Mouse (Mus musculus): ENCODE data around the gene Tbc1d13.
"Not testable (repeated sequence)": the region's sequence is repeated elsewhere in the genome, so short reads cannot be mapped to it uniquely, and the experiment has no call there.

Tbc1d13 gene

DNA sequence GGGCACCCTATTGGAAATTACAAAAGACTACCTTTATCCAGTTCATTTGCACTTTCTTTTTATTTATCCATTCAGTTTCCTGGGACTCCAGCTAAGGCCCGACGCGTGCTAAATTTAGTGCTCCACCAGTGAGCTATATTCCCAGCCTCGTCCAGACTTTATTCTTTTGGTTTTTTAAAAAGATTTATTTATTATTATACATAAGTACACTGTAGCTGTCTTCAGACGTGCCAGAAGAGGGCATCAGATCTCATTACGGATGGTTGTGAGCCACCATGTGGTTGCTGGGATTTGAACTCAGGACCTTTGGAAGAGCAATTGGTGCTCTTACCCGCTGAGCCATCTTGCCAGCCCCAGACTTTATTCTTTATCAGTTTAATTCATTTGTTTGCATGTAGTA, 45.2 kb downstream of the Tbc1d13 start:
- not testable (repeated sequence) for DNase-seq (ENCODE audit: low spot score)

DNA sequence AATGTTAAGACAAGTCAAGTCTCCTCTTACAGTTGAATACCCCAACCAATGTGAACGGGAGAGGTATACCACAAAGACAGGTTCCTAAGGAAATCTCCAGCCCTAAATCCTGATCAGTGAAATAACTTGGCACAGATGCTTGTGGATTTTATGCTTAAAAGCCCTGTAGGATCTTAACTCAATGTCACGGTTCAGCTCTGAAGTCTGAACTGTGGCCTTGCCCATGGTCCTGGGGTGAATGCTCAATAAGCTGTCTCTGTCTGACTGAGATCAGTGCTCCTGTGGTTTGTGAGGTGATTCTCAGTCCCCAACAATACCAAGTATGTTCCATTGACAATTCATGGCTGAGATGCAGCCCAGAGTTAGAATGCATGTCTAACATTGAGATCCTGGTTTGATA, 48.9 kb downstream of the Tbc1d13 start:
- no peak for DNase-seq (ENCODE audit: low spot score)

DNA sequence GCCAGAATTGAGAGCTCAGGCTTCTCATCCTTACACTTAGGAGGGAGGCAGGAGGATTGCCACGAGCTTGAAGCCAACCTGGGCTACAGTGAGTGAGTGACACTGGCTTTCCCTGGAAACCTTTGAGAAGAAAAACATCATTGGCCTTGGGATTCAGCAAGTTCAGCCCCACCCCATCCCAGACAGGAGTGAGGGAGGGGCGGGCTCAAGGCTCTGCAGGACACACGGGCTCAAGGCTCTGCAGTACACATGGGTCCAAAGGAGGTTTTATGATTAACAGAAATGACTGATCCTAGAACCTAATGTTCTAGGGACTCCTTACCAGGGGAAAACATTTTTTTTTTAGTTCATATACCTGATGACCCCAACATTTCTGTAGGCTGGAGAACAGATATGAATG, 50.2 kb downstream of the Tbc1d13 start:
- no peak for DNase-seq (ENCODE audit: low spot score)

DNA sequence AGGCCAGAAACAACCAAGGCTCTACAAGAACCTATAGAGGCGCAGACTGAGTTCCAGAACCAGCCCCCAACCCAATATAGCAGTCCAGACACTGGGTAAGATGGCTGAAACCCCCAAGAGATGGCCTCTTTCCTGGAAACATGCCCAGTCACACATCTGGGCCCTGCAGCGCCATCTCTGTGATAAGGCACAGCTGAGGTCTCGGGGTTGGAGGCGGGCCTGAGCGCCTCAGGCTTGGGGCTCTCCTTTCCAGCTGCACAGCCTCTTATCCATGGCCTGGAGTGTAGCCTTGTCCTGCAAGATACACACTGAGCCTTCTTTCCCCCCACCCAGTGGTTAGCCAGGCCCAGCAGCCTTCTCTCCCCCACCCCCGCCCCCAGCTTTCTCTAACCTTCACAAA, 51.7 kb downstream of the Tbc1d13 start:
- DNase-seq (ENCODE audit: low spot score), result peak; percentile 76

DNA sequence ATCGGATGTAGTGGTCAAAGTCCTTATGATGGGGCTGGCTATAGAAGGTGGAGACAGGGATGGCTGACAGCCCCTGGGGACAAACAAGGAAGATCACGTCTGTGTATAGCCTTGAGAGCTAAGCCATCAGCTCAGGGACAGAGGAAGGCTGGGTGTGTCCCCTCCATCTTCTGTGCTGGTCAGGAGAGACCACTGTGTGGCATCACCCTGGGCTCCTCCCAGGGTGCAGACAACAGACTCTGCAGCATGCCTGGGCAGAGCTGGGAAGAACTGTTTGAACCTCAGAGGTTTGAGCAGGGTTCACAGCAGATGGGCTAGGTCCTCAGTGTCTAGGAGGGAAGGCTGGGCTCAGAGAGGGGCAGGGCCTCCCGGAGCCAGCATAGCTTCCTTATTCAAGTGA, 52.1 kb downstream of the Tbc1d13 start:
- DNase-seq (ENCODE audit: low spot score), result no peak

DNA sequence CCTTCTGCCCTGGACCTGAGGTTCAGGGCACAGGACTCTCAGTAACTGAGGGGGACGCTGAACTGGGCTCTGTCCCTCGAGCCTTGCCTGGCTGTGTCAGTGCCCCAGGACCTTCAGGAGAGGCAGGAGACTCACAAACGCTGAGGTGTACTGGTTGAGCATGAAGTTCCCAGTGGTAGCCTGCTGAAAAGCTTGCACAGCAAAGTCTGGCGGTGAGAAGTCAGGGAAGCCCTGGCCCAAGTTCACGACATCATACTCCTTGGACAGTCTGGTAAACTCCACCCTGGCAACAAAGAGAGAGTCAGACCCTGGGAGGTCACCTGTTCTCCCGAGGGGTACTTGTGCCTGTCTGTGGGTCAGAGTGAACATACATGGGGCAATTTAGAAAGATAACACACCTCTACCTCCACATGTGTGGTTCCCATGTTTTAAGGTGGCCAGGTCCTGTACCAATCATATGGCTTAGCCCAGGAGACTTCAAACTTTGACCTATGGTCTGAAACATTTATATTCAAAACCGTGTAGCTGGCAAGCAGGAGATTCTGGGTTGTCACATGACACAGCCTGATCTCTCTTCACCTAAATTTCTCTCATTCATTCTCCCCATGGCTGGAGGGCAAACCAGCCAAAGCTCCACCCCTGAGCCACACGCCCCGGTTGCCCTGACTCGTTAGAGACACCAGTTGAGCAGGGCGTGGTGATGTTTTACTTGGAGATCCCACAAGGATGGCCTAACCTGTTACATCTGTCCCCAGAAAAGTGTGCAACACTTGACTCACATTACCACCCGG, 58.4 kb downstream of the Tbc1d13 start:
- no peak for DNase-seq (ENCODE audit: low spot score)

DNA sequence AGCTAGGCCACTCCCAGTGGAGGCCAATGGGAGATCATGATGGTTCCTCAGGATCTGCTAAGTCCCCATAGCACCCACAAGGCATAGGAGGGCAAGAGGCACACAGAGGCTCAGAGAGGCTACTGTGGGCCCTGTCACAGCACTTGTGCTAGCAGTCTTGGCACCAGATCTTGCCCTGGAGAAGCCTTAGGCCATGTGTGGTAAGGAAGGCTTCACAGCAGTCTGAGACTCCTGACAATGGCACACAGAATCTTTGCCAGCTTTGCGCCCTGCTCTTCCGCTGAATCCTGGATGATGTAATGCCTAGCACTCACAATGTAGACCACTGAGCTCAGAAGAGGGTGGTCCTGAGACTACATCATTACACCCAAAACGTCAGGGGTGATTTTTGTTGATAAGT, 61.1 kb downstream of the Tbc1d13 start:
- DNase-seq (ENCODE audit: low spot score), result no peak

DNA sequence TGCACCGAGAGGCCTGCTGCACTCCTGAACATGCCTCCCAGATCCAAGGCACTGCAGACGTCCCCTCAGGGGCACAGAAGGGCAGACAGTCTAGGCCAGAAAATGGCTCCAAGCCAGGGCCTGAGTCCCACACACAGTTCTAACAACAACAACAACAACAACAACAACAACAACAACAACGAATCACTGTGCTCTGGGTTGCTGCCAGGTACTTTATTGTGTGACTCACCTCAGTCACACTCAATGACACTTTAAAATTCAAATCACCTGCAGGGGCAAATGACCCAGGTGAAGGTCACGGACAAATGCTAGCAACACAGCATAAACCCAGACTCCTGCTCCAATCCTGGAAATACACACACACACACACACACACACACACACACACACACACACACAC, 64.5 kb downstream of the Tbc1d13 start:
- no peak for DNase-seq (ENCODE audit: low spot score)

DNA sequence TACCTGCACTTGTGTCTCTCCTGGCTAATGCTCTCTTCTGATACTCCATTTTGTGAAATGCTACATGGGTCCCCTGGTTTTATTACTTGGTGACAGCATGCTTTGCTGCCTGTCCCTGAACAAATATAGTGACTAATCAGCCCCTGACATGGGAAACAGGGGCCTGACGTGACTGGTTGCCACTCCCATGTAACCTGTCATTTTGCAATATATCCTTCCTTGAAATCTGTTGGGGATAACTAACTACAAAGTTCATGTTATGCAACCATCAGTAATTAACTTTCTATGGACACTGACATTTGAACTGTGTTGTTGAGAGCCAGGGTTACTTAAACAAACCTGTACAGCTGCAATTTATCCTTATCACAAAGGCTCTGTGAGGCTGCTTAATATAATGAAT, 66.4 kb downstream of the Tbc1d13 start:
- no peak for DNase-seq (ENCODE audit: low spot score)

DNA sequence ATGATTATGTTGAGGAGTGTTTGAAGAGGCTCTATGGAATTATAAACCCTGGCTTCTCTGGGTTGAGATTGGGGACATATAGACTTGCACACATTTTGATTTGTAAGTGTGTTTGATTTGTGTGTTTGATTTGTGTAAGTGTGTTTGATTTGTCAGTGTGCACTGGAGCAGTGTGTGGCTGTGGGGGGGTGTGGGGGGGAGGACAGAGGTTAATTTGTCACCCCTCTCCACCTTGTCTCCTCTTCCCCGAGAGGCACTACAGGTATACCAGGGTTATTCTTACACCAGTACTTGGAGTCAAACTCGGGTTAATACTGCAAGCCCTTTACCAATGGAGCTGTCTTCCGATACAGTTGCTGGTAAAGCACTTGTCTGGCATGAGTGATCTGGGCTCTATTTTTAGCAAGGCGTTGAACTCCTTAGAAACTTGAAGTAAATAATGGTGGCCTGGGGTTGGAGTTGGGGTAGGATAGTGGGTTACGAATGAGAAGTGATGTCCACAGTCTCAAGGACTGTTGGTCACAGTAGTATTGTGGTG, 66.9 kb downstream of the Tbc1d13 start:
- no peak for DNase-seq (ENCODE audit: low spot score)
